Mouse (Mus musculus) MEL (cell line): ENCODE results near the gene Scin. TPM values are rescaled to one million over a fixed set of nuclear protein-coding genes. Genes with fewer than 3 reads are reported as not detected.

Experiments
- DNase-seq: peaks from one replicate; pipeline ENCODE4 v3.0.0; 2011; ENCODE audit warnings: low read depth, low spot score
- H3K27ac ChIP-seq: 2 replicates; pipeline ENCODE4 v1.5.1; 2012; ENCODE audit warnings: low read depth, mild to moderate bottlenecking, control low read depth, low read length, moderate library complexity; ENCODE audit not compliant: control insufficient read depth
- H3K27me3 ChIP-seq, 2 experiments: fragments of 150-350 bp in 1 of 2; sonication (generic) in 1 of 2; 2 replicates each; pipeline ENCODE4 v1.6.1; 2012; ENCODE audit warnings: low read length in 2 of 2, mild to moderate bottlenecking in 2 of 2, improper control_type of control experiment in 1 of 2, moderate library complexity in 1 of 2; ENCODE audit not compliant: insufficient read depth in 2 of 2, control insufficient read depth in 1 of 2
- H3K36me3 ChIP-seq, 2 experiments: 2 replicates each; pipeline ENCODE4 v1.6.1; 2012 to 2014; ENCODE audit warnings: low read length in 2 of 2, improper control_type of control experiment in 1 of 2, inconsistent platforms in 1 of 2, mild to moderate bottlenecking in 1 of 2; ENCODE audit not compliant: insufficient read depth in 2 of 2, control insufficient read depth in 1 of 2
- H3K4me1 ChIP-seq, 2 experiments: fragments of 150-350 bp in 1 of 2; sonication (generic) in 1 of 2; 2 replicates each; pipeline ENCODE4 v1.6.1; 2012; ENCODE audit warnings: low read length in 2 of 2, improper control_type of control experiment in 1 of 2, mild to moderate bottlenecking in 1 of 2; ENCODE audit not compliant: insufficient read depth in 2 of 2, control insufficient read depth in 1 of 2
- H3K4me3 ChIP-seq, 2 experiments: fragments of 150-350 bp in 1 of 2; sonication (generic) in 1 of 2; 2 replicates each; pipeline ENCODE4 v1.5.1; 2012; ENCODE audit warnings: low read depth in 2 of 2, low read length in 2 of 2, mild to moderate bottlenecking in 2 of 2, moderate library complexity in 2 of 2, control low read depth in 1 of 2, improper control_type of control experiment in 1 of 2; ENCODE audit not compliant: control insufficient read depth in 1 of 2, insufficient read depth in 1 of 2
- H3K79me2 ChIP-seq: 2 replicates; pipeline ENCODE4 v1.6.1; 2012; ENCODE audit warnings: mild to moderate bottlenecking, low read length, moderate library complexity; ENCODE audit not compliant: control insufficient read depth, poor library complexity, insufficient read depth
- H3K9ac ChIP-seq: 2 replicates; pipeline ENCODE4 v1.6.1; 2012; ENCODE audit warnings: low read depth, mild to moderate bottlenecking, control low read depth, low read length, moderate library complexity; ENCODE audit not compliant: control insufficient read depth, poor library complexity, severe bottlenecking
- H3K9me3 ChIP-seq: fragments of 150-350 bp; sonication (generic); replicated peaks from 2 replicates; pipeline ENCODE4 v1.6.1; 2012; ENCODE audit warnings: mild to moderate bottlenecking, low read length, improper control_type of control experiment, moderate library complexity; ENCODE audit not compliant: insufficient read depth
- BHLHE40 ChIP-seq: IDR thresholded peaks from 2 replicates; pipeline ENCODE4 v1.6.1; 2012; ENCODE audit warnings: low read depth, mild to moderate bottlenecking, inconsistent platforms, low read length, improper control_type of control experiment, borderline replicate concordance
- CHD2 ChIP-seq: IDR thresholded peaks from 2 replicates; pipeline ENCODE4 v1.6.1; 2011; ENCODE audit warnings: low read length, improper control_type of control experiment
- CTCF ChIP-seq, 3 experiments: IDR thresholded peaks in 2 of 3; conservative IDR thresholded peaks in 1 of 3; 2 replicates each; pipeline ENCODE4 v1.5.1; 2011 to 2012; ENCODE audit warnings: low read length in 3 of 3, low read depth in 2 of 3, mild to moderate bottlenecking in 2 of 3, improper control_type of control experiment in 1 of 3, inconsistent platforms in 1 of 3, mixed read lengths in 1 of 3, moderate library complexity in 1 of 3; ENCODE audit not compliant: control insufficient read depth in 1 of 3, insufficient read depth in 1 of 3, poor library complexity in 1 of 3, severe bottlenecking in 1 of 3
- E2F4 ChIP-seq: IDR thresholded peaks from 2 replicates; pipeline ENCODE4 v1.6.1; 2011; ENCODE audit warnings: low read depth, low read length, improper control_type of control experiment, borderline replicate concordance
- ELF1 ChIP-seq: IDR thresholded peaks from 2 replicates; pipeline ENCODE4 v1.6.1; 2014; ENCODE audit warnings: low read depth, mild to moderate bottlenecking, inconsistent platforms, low read length, improper control_type of control experiment, moderate library complexity
- ETS1 ChIP-seq: IDR thresholded peaks from 2 replicates; pipeline ENCODE4 v1.6.1; 2012; ENCODE audit warnings: low read depth, mild to moderate bottlenecking, inconsistent platforms, low read length, improper control_type of control experiment, moderate library complexity
- HCFC1 ChIP-seq: IDR thresholded peaks from 2 replicates; pipeline ENCODE4 v1.6.1; 2012; ENCODE audit warnings: low read depth, mild to moderate bottlenecking, inconsistent platforms, low read length, improper control_type of control experiment, moderate library complexity
- KAT2A ChIP-seq: conservative IDR thresholded peaks from 2 replicates; pipeline ENCODE4 v1.6.1; 2012; ENCODE audit warnings: low read depth, low read length, improper control_type of control experiment, inconsistent platforms
- MAFK ChIP-seq: IDR thresholded peaks from 2 replicates; pipeline ENCODE4 v1.6.1; 2011; ENCODE audit warnings: low read depth, mild to moderate bottlenecking, low read length, improper control_type of control experiment, borderline replicate concordance
- MXI1 ChIP-seq: IDR thresholded peaks from 2 replicates; pipeline ENCODE4 v1.6.1; 2011; ENCODE audit warnings: mild to moderate bottlenecking, low read depth, low read length, improper control_type of control experiment
- MYB ChIP-seq: IDR thresholded peaks from 2 replicates; pipeline ENCODE4 v1.6.1; 2011; ENCODE audit warnings: mild to moderate bottlenecking, low read depth, low read length, improper control_type of control experiment
- MYC ChIP-seq: IDR thresholded peaks from 2 replicates; pipeline ENCODE4 v1.6.1; 2011; ENCODE audit warnings: low read depth, mild to moderate bottlenecking, low read length, improper control_type of control experiment, moderate library complexity
- NELFE ChIP-seq: IDR thresholded peaks from 2 replicates; pipeline ENCODE4 v1.6.1; 2011; ENCODE audit warnings: low read depth, low read length, improper control_type of control experiment
- POLR2A ChIP-seq, 2 experiments: IDR thresholded peaks; 2 replicates each; pipeline ENCODE4 v1.6.1; 2011 to 2012; ENCODE audit warnings: low read length in 2 of 2, mild to moderate bottlenecking in 2 of 2, control low read depth in 1 of 2, improper control_type of control experiment in 1 of 2, low read depth in 1 of 2, moderate library complexity in 1 of 2; ENCODE audit not compliant: control insufficient read depth in 1 of 2, insufficient read depth in 1 of 2, poor library complexity in 1 of 2
- RAD21 ChIP-seq: IDR thresholded peaks from 2 replicates; pipeline ENCODE4 v1.6.1; 2011; ENCODE audit warnings: mild to moderate bottlenecking, low read depth, low read length, improper control_type of control experiment
- RCOR1 ChIP-seq: IDR thresholded peaks from 2 replicates; pipeline ENCODE4 v1.6.1; 2012; ENCODE audit warnings: low read depth, mild to moderate bottlenecking, inconsistent platforms, low read length, improper control_type of control experiment
- TAL1 ChIP-seq: IDR thresholded peaks from 2 replicates; pipeline ENCODE4 v1.6.1; 2012; ENCODE audit warnings: mild to moderate bottlenecking, inconsistent platforms, low read length, moderate library complexity, mixed read lengths
- UBTF ChIP-seq: IDR thresholded peaks from 2 replicates; pipeline ENCODE4 v1.6.1; 2012; ENCODE audit warnings: low read depth, mild to moderate bottlenecking, inconsistent platforms, low read length, improper control_type of control experiment, moderate library complexity, borderline replicate concordance; ENCODE audit not compliant: insufficient read depth
- ZKSCAN1 ChIP-seq: IDR thresholded peaks from 2 replicates; pipeline ENCODE4 v1.6.1; 2012; ENCODE audit warnings: low read depth, mild to moderate bottlenecking, inconsistent platforms, low read length, improper control_type of control experiment, moderate library complexity
- ZNF384 ChIP-seq: IDR thresholded peaks from 2 replicates; pipeline ENCODE4 v1.6.1; 2012; ENCODE audit warnings: low read depth, mild to moderate bottlenecking, inconsistent platforms, low read length, improper control_type of control experiment
- polyA plus RNA-seq, 2 experiments: library from polyadenylated mRNA; stranded (reverse) in 1 of 2; unstranded in 1 of 2; fragments of >175 nt in 1 of 2; fragments of >200 nt in 1 of 2; gene quantifications; 2 replicates each; pipeline versions ENCODE4 v1.2.1 to v1.2.4; 2012; ENCODE audit warnings: low replicate concordance in 2 of 2, low read depth in 1 of 2; ENCODE audit not compliant: insufficient read length in 2 of 2, insufficient read depth in 1 of 2, missing spikeins in 1 of 2
- total RNA-seq: library from RNA; depleted of rRNA; stranded (reverse); fragments of 300-350 nt; gene quantifications from 2 replicates; pipeline ENCODE4 v1.2.3, GENCODE M21; 2012; rRNA removed

Gene Scin
- total and polyA plus RNA-seq, 3 experiments = 0.03 to 0.04 TPM; not detected in 1

DNA sequence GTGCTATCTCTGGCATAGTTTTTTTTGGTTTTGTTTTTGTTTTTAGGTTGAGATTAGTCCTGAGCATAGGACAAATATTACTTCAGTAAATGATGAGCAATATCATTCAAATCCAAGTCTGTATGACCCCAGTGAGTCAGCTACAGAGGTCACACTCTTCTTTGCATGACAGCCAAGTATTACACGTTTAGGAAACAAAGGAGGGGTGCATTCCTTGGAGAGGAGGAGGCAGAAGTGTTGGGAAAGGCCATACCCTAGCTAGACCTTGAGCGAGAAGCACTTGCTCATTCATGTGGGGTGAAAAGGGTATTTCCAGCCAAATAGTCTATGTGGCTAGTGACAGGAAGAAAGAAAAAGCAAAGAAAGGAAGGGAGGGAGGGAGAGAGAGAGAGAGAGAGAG lies 124.2 kb downstream of the Scin start:
- Histone ChIP-seq H3K4me1 (no peaks in the 10 kb centered on the region), H3K27me3 (peaks cover 1 to 2% of the 10 kb centered on the region in 2 experiments; a peak in 3 of 4 replicates), H3K9ac (no peak overlapping the region), H3K79me2 (no peaks in the 10 kb centered on the region), H3K9me3 (no peaks in the 10 kb centered on the region), H3K4me3 (no peak overlapping the region), H3K27ac (no peak overlapping the region), H3K36me3 (no peaks in the 10 kb centered on the region)
- no peak for TF ChIP-seq ZKSCAN1
- no peak for TF ChIP-seq CHD2
- TF ChIP-seq ETS1 = no peak
- TF ChIP-seq UBTF = no peak
- no peak for TF ChIP-seq KAT2A
- TF ChIP-seq MYC = no peak
- no peak for TF ChIP-seq MAFK
- TF ChIP-seq E2F4 = no peak
- no peak for TF ChIP-seq RCOR1
- TF ChIP-seq CTCF (IDR thresholded peaks at IDR 0.05 in 2 of 3, conservative IDR thresholded peaks at IDR 0.05 in 1 of 3; ENCODE audit: control insufficient read depth in 1 of 3, insufficient read depth in 1 of 3, low read depth in 2 of 3, low read length in 3 of 3, poor library complexity in 1 of 3, severe bottlenecking in 1 of 3) = no peak
- TF ChIP-seq ZNF384 = no peak
- no peak for TF ChIP-seq MXI1
- TF ChIP-seq BHLHE40 = no peak
- no peak for TF ChIP-seq NELFE
- TF ChIP-seq POLR2A (IDR thresholded peaks at IDR 0.05; ENCODE audit: control insufficient read depth in 1 of 2, insufficient read depth in 1 of 2, low read depth in 1 of 2, low read length in 2 of 2, poor library complexity in 1 of 2) = no peak
- TF ChIP-seq MYB = no peak
- no peak for TF ChIP-seq TAL1
- TF ChIP-seq RAD21 = no peak
- no peak for TF ChIP-seq ELF1
- TF ChIP-seq HCFC1 = no peak
- no peak for DNase-seq

Other genes with a start within 250 kb of the Scin start
- 26.9 and 29.8 TPM in 2 replicates for gene Arl4a, start 96.2 kb downstream of the Scin start, total RNA-seq
- gene Arl4a, start 96.2 kb downstream of the Scin start, polyA plus RNA-seq = 10 to 100 TPM in 1 of 2 experiments, not detected in 1; 25.6 TPM
- gene Lsmem1, start 65.3 kb upstream of the Scin start, total RNA-seq = not detected in 2 replicates
- under 1 TPM in 1 of 2 experiments, not detected in 1; 0.14 TPM for gene Lsmem1, start 65.3 kb upstream of the Scin start, polyA plus RNA-seq
- 158 and 167 TPM in 2 replicates for gene Ifrd1, start 114.3 kb upstream of the Scin start, total RNA-seq
- 100 to 1,000 TPM in 1 of 2 experiments, not detected in 1; 161 TPM for gene Ifrd1, start 114.3 kb upstream of the Scin start, polyA plus RNA-seq